Mouse (Mus musculus): Measurements from ENCODE around the gene 2310034G01Rik.
A peak's percentile ranks its signal among the peaks of the same experiment; 100 is the strongest.

The 2310034G01Rik gene

GRCm38 (mm10) chr19:46327531-46328064, 22.5 kb downstream of the 2310034G01Rik start:
- DNase-seq: no peak

- DNase-seq: peak; percentile 86 to 92
Observed at GRCm38 (mm10) chr19:46326756-46327305, 23.3 kb downstream of the 2310034G01Rik start, which contains the start of gene Psd. Gene Psd (minus strand): TSS chr19:46327156.

GRCm38 (mm10) chr19:46326019-46326755, 23.9 kb downstream of the 2310034G01Rik start:
- peak; percentile 58 to 70 for DNase-seq

GRCm38 (mm10) chr19:46324918-46325317, 25.2 kb downstream of the 2310034G01Rik start:
- no peak for DNase-seq

GRCm38 (mm10) chr19:46324366-46324765, 25.7 kb downstream of the 2310034G01Rik start:
- DNase-seq: peak in 1 of 2 experiments; percentile 22

GRCm38 (mm10) chr19:46323716-46324115, 26.4 kb downstream of the 2310034G01Rik start:
- peak in 1 of 2 experiments; percentile 7 for DNase-seq

GRCm38 (mm10) chr19:46322996-46323572, 27.0 kb downstream of the 2310034G01Rik start:
- DNase-seq: peak; percentile 44 to 50

DNA sequence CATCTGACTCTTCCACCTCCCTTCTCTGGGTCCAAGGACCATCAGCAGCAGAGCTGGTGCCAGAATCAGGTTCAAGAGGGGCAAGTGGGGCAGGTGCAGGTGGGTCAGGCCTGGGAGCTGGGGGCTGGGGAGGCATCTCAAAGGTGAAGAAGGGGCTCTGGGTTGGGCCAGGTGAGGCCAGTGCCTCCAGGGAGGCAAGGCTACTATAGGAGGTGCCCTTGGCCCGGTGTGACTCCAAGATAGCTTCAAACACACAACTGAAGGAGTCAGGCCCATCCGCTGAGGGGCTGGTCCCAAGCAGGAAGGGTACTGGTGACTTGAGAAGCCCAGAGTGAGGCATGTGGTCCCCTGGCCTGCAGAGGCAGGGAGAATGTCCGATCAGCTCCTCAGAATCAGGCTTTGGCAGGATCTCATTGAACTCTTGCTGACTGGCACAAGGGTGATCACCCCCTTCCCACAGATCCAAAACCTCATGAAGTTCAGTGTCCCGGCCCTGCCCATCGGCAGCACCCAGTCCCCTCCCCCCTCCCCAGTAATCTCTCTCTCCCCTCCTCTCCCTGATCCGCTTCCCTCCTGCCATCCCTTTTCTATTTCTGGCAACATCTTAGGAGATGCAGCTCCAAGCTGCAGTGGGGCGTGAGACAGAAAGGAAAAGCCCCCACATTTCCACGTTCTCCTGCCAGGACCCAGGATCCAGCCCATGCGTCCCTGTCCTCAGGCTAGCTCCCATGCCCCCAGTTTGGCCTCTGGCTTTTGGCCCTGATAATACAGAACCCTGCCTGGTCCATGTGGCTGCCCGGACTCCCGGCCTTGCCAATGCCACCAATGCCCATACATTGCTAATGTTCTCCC, 27.7 kb downstream of the 2310034G01Rik start:
- DNase-seq: peak; percentile 39 to 55

GRCm38 (mm10) chr19:46321101-46321943, 28.8 kb downstream of the 2310034G01Rik start:
- DNase-seq: peak; percentile 83 to 85

DNA sequence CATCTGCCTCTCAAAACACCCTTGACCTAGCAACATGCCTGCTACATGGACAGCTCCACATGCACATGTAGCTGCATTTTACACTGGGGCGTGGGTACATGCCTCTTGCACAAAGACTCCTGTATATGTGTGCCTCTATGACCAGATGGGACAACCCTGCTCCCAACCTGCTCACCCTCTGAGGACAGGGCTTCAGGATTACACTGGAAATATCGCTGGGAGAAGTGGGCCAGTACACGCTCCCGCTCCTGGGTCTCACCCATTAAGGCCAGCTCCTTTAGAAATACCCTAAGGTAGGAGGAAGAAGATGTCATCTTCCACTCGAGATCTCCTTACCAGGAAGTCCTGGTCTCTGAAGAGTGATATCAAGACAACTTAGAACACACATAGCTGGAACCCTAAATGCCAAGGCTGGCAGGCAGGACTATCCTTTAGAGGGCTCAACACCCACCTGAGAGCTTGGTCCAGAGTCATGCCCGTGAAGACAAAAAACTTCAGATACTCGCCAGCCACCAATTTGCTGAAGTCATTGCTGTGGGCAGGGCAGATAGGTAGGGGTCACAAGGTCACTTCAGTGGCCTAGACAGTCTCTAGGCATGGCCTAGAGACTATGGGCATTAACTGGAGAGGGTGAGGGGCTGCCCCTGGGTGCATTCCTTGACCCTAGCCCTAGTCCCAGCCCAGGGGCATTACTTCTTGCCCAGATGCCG, 29.9 kb downstream of the 2310034G01Rik start:
- peak; percentile 10 to 16 for DNase-seq

- peak; percentile 77 to 84 for DNase-seq
Observed at GRCm38 (mm10) chr19:46318586-46319378, 31.3 kb downstream of the 2310034G01Rik start.

DNA sequence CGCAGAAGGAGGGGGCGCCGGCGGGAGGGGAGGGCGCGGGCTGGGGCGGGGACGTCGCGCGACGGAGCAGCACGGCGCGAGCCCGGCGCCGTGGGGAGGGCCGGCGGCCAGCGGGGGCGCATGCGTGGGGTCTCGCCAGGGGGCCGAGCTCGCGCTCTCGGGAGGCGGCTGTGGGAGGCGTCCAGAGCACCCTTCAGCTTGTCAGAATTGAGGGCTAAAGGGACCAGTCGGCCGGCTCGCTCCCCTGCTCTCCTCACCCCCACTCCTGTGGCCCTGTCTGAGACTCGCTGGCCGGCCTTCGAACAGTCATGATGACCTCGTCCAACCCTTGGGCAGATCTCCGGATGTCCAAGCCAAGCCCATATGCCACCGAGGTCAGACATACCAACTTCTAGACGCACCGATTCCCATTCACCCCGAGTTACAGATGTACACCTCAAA, 32.1 kb downstream of the 2310034G01Rik start:
- DNase-seq: peak; percentile 36 to 37

DNA sequence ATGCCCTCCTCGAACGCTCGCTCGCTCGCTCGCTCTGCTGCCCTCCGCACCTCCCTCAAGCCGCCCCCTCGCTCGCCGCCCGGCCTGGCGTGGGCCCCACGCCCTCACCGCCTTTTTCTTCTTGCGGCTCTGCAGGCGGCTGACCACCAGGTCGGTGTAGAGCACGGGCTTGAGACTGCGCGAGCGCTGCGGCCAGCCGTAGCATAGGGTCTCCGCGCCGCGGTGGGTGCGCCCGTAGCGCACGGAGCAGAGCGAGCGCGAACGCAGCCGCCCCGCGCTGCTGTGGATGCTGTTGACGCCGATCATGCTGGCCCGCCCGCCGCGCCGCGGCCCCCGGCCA, 32.6 kb downstream of the 2310034G01Rik start:
- peak; percentile 18 to 30 for DNase-seq

GRCm38 (mm10) chr19:46316846-46317545, 33.1 kb downstream of the 2310034G01Rik start:
- peak; percentile 10 to 19 for DNase-seq

DNA sequence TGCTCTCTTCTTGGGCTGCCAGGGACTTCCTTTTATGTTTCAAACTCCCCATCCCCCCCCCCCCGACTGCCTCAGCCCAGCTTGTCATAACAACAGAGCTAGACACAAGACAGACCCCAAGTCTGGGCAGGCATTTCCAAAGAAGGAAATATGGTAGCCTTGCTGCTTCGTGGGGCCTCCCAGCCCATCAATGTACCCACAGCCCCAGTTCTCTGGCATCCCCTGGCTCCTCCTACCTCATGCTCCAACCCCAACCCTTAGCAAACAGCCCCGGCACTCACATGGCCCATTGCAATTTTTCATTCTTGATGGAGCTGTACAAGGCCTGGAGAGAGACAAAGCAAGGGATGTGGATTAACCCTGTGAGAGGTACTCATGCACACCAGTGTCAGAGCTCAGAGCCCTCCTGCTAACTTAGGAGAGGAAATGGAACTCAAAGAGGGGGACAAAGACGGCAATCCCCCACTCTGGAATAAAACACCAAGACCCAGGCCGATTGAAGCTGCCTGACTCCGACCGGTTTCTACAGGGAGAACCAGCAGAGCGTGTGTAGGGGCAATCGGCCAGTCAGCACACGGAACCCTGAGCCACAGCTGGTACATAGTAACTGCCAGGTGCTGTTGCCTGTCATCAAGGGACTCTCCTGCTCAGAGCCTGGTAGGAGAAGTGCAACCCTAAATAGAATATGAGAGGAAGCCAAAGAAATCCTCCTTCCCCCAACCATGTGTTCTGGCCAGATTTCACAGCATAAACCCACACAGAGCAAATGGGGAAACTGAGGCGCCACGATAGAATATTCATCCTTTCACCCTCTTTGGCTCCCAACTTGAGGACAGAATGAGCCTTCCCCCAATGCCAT, 34.1 kb downstream of the 2310034G01Rik start:
- DNase-seq: peak in 1 of 2 experiments; percentile 4

DNA sequence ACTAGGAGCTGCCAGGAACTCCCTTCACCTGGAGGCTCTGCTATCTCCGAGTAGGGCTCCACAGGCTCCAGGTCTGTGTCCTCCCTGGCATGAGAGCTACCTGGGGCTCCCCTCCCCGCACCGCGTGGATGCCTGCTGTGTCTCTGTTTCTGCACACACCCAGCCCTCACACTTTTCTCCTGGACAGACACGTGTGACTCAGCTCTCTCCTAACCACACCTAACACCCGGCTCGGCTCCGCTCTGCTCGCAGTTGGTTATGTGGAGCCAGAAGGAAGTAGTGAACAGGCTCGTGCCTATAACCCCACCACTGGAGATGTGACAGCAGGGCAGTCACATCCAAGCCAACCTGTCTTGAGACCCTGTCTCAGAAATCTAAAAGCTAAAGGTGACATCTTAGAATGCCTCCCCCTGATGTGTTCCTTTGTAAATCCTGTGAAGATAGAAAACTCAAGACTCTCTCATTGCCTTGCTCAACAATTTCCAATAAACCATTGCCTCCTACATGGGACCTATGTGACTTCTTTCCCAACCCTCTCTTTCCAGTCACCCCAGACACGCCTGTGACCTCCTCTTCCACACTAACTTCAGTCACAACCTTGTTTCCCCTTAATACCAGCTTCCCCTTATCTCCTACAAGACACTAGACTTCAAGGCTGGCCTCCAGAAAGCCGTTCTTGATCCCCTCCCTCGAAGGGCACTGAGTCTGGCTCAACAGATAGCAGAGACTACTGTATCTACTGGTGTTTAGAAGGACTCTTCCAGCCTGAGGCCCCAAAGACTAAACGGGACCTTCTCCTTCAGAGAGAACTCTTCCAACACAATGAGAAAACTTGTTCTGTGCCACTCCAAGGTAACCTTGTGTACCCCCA, 35.0 kb downstream of the 2310034G01Rik start:
- no peak for DNase-seq

DNA sequence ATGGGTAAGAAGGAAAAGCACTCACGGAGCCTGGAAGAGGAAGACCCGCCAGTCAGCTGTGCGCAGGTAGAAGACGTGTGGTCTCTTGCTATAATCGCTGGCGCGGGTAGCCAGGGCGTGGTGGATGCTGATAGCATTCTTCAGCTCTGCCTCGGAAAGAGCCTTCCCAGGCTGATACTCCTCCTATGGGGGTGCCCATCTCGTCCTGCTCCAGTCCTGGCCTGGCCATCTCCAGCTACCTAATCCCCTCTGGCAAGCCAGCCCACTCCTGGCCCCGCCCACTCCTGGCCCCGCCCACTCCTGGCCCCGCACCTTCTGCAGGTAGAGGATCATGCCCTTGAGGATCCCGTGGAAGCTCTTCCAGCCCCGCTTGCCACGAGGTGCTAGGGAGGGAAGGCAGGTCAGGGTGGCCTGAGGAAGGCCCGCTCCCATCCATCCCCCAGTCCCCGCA, 35.9 kb downstream of the 2310034G01Rik start:
- peak in 1 of 2 experiments; percentile 44 for DNase-seq
